Comparison of ENCODE assay signal across 29 mouse cellular contexts in the genomic region with DNA sequence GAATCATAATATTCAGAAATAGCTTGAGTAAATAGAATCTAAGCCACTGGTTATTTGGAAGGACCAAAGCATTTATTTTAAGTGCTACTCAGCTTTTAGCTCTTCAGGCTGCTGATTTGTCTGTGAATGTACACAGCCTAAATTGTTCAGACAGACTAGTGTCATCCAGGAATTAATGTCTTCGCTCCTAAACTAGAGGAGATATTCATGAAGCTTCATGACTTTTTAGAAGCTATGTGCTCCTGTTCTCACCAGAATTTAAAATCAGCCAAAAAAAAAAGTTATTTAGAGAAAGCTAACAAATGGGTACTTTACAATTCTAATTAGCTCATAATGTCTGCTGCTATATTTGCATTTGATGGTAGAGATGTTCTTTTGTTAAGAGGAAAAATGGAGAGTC.
DNase-seq lines count a peak whose midpoint lies in the region; ATAC-seq and TF ChIP-seq lines count a peak whose summit lies in the region.
"Had no signal": no experiment of that assay in that cellular context is flagged by ENCODE, and none has a peak within 500 bp of the region (broad histone marks: within the 10 kb centered on the region; RNA-seq: fewer than 3 reads in every experiment).

No protein-coding gene starts in this region.

- no peak overlapping the region for H3K4me3 ChIP-seq in forebrain, embryonic 14.5 days (ENCODE audit: low read depth, low read length)
- H3K4me3 ChIP-seq in forebrain, embryonic 15.5 days, result no peak overlapping the region
- H3K4me3 ChIP-seq: embryonic facial prominence, embryonic 10.5 days; embryonic facial prominence, embryonic 13.5 days; erythroblast, embryonic 14.5 days; gastrocnemius, adult 2 months; hindbrain, embryonic 10.5 days; hindbrain, embryonic 13.5 days; intestine, embryonic 15.5 days had no signal

- H3K4me2 ChIP-seq in forebrain, embryonic 14.5 days (ENCODE audit: low read length), result no peak overlapping the region
- no peak overlapping the region for H3K4me2 ChIP-seq in forebrain, embryonic 15.5 days (replicated peaks)
- H3K4me2 ChIP-seq: embryonic facial prominence, embryonic 13.5 days; heart, embryonic 11.5 days; hindbrain, embryonic 13.5 days; intestine, embryonic 15.5 days had no signal

- H3K4me1 ChIP-seq in forebrain, embryonic 14.5 days (ENCODE audit: control insufficient read depth, insufficient read depth, low read length), result no peaks in the 10 kb centered on the region
- peaks cover 3% of the 10 kb centered on the region; the same call in 1 of the 2 replicates for H3K4me1 ChIP-seq in forebrain, embryonic 15.5 days
- H3K4me1 ChIP-seq: embryonic facial prominence, embryonic 10.5 days; embryonic facial prominence, embryonic 13.5 days; hindbrain, embryonic 13.5 days; intestine, embryonic 15.5 days had no signal

- intact Hi-C loops in heart, postnatal 36 days (cut with DNase I), result loop anchor here (2.0 to 10.0 kb wide), 3 partner anchors 391 to 1115 kb away; no protein-coding TSS in a partner anchor

- WGBS in forebrain, embryonic 14.5 days, result 64% methylated on average over 1 of the region's 1 CpGs
- 51% methylated on average over 1 of the region's 1 CpGs for WGBS in forebrain, embryonic 15.5 days

- H3K36me3 ChIP-seq in forebrain, embryonic 14.5 days (ENCODE audit: control insufficient read depth, insufficient read depth, low read length), result no peaks in the 10 kb centered on the region
- H3K36me3 ChIP-seq in forebrain, embryonic 15.5 days, result no peaks in the 10 kb centered on the region
- H3K36me3 ChIP-seq: embryonic facial prominence, embryonic 10.5 days; embryonic facial prominence, embryonic 13.5 days; G1E; hindbrain, embryonic 10.5 days; hindbrain, embryonic 13.5 days; intestine, embryonic 15.5 days had no signal

- H3K27me3 ChIP-seq in forebrain, embryonic 14.5 days (replicated peaks; ENCODE audit: control insufficient read depth, insufficient read depth, low read length), result no peaks in the 10 kb centered on the region
- H3K27me3 ChIP-seq in forebrain, embryonic 15.5 days, result no peaks in the 10 kb centered on the region
- H3K27me3 ChIP-seq: CH12.LX; embryonic facial prominence, embryonic 13.5 days; hindbrain, embryonic 13.5 days; intestine, embryonic 15.5 days; Patski had no signal

- ATAC-seq in forebrain, embryonic 14.5 days, result no peak
- ATAC-seq in forebrain, embryonic 15.5 days (replicated peaks), result no peak
- peak; percentile 41 for ATAC-seq in frontal cortex, adult (ENCODE audit: low TSS enrichment)
- ATAC-seq: hindbrain, embryonic 16.5 days; intestine, embryonic 15.5 days; Patski had no signal

- peak; percentile 10 for DNase-seq in forebrain, embryonic 14.5 days (ENCODE audit: low spot score)
- DNase-seq in frontal cortex, postnatal 25 days (ENCODE audit: low spot score in 2 of 2), result no peak
- peak; percentile 6 for DNase-seq in brain, embryonic 14.5 days (ENCODE audit: low read depth)
- no peak for DNase-seq in heart, postnatal 36 days
- DNase-seq: adrenal gland, postnatal 10 days; adrenal gland, postnatal 36 days; B cell, adult 2 months; cerebellum, adult 11-12 months; cerebellum, adult 8-10 months; cerebellum, postnatal 10 days; cerebellum, postnatal 36 days; embryo, embryonic 11 days; gastrocnemius, adult 2 months; gastrocnemius, postnatal 14 days; heart, adult 11 months; kidney, adult 11 months had no signal

- TF ChIP-seq CTCF in brain, embryonic 14.5 days (IDR thresholded peaks at IDR 0.05; ENCODE audit: borderline replicate concordance, extremely low read depth, insufficient read depth, insufficient read length), result no peak

- no peak overlapping the region for H3K27ac ChIP-seq in forebrain, embryonic 14.5 days (ENCODE audit: low read depth, low read length)
- H3K27ac ChIP-seq in forebrain, embryonic 15.5 days (replicated peaks), result no peak overlapping the region
- H3K27ac ChIP-seq: embryonic facial prominence, embryonic 10.5 days; embryonic facial prominence, embryonic 13.5 days; gastrocnemius, adult 2 months; hindbrain, embryonic 10.5 days; hindbrain, embryonic 13.5 days; intestine, embryonic 15.5 days had no signal

- H3K9ac ChIP-seq in forebrain, embryonic 14.5 days (ENCODE audit: low read length), result no peak overlapping the region
- H3K9ac ChIP-seq in forebrain, embryonic 15.5 days (replicated peaks), result no peak overlapping the region; the same call in 1 of the 2 replicates
- H3K9ac ChIP-seq: embryonic facial prominence, embryonic 13.5 days; hindbrain, embryonic 13.5 days; intestine, embryonic 15.5 days had no signal

- no peak for TF ChIP-seq POLR2A in brain, embryonic 14.5 days (IDR thresholded peaks at IDR 0.05; ENCODE audit: borderline replicate concordance, extremely low read depth, insufficient read depth, insufficient read length, poor library complexity, severe bottlenecking)

- no peaks in the 10 kb centered on the region for H3K9me3 ChIP-seq in forebrain, embryonic 14.5 days (replicated peaks; ENCODE audit: control insufficient read depth, low read length)
- H3K9me3 ChIP-seq in forebrain, embryonic 15.5 days, result no peaks in the 10 kb centered on the region
- H3K9me3 ChIP-seq: embryonic facial prominence, embryonic 10.5 days; embryonic facial prominence, embryonic 13.5 days; G1E; hindbrain, embryonic 10.5 days; hindbrain, embryonic 13.5 days; intestine, embryonic 15.5 days had no signal

Comparison
In these comparisons a context has a peak if more than half of its experiments do, and no peak if none do; other contexts are left out.
1. DNase-seq: peak in forebrain, embryonic 14.5 days (single experiment) and brain, embryonic 14.5 days (single experiment); none in frontal cortex, postnatal 25 days (0 of 2) and heart, postnatal 36 days (0 of 2).